ENCODE assay signal across 8 mouse cellular contexts in the genomic region with DNA sequence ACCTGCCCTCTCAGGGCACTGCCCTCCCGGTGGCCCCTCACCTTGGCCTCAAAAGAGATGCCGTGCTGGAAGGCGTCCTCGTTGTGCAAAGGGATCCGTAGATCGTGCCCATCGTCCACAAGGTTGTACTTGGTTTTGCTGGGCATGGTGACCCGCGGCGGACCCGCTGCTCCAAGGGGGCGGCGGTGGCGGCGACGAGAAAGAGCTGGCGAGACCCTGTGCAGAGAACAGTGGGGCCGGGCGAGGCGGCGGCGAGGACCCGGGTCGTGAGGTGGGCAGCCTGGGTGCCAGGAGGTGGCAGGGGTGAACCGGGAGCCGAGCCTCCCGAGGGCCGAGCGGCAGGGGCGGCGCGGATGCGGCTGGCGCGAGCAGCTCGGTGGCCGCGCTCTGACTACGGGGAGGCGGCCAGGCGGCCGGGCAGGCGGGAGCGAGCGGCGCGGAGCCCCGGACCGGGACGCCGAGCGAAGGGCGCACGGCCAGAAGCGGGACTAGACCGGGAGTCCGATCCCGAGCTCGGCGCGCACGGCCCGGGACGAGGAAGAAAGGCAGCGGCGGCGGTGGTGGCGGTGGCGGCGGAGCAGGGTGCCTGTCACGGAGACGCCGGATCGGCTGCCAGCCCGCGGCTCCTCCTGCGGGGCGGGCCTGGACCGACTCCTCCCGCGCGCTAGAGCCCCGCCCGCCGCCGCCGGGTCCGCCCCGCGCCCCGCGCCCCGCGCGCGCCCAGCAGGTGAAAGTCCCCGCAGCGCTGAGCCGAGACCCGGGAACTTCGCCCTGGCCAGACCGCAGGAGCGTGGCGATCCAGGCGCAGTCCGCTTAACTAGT. TPM values are rescaled to one million over a fixed set of nuclear protein-coding genes. Genes with fewer than 3 reads are reported as not detected.
DNase-seq lines count a peak whose midpoint lies in the region; ATAC-seq lines count a peak whose summit lies in the region.

A gene (minus strand): TSS at position 643 of the 822 bp plus-strand sequence.

- peak within 1 kb of the TSS; percentile 34; the same call in 1 of the 2 replicates for H3K27ac ChIP-seq in intestine, embryonic 16.5 days (ENCODE audit: low read length)

- peak; percentile 96 for ATAC-seq in intestine, embryonic 16.5 days

- H3K4me3 ChIP-seq in intestine, embryonic 16.5 days (ENCODE audit: low read length): peak within 1 kb of the TSS; percentile 69
- H3K4me3 ChIP-seq in megakaryocyte, embryonic 14.5 days (replicated peaks): peak within 1 kb of the TSS; percentile 95

- no peaks in the 10 kb centered on the region for H3K27me3 ChIP-seq in intestine, embryonic 16.5 days (replicated peaks; ENCODE audit: control insufficient read depth, insufficient read depth, low read length)
- H3K27me3 ChIP-seq in megakaryocyte, embryonic 14.5 days (replicated peaks): peaks cover 4% of the 10 kb centered on the region

- peak; percentile 92 for DNase-seq in adrenal gland, postnatal 10 days
- peak; percentile 78 for DNase-seq in embryo, embryonic 9.5 days (ENCODE audit: extremely low spot score)
- peak; percentile 71 to 81 for DNase-seq in gastrocnemius, postnatal 4 days (ENCODE audit: low spot score in 2 of 2)
- peak; percentile 60 to 84 for DNase-seq in left cerebral cortex, postnatal 14 days (ENCODE audit: low spot score in 2 of 2)
- DNase-seq in right cerebral cortex, adult 2 months (ENCODE audit: low spot score in 2 of 2): peak; percentile 78 to 80
- DNase-seq in urinary bladder, adult 2 months (ENCODE audit: low spot score): peak; percentile 83

- intact Hi-C loops in left cerebral cortex, postnatal 14 days (cut with DNase I): loop anchor here (5.0 to 10.0 kb wide), 2 partner anchors 82 to 295 kb away; no protein-coding TSS in a partner anchor

- peak within 1 kb of the TSS; percentile 97 for H3K4me2 ChIP-seq in intestine, embryonic 16.5 days (ENCODE audit: low read depth, low read length)

- H3K9ac ChIP-seq in intestine, embryonic 16.5 days (ENCODE audit: low read depth, low read length): peak within 1 kb of the TSS; percentile 88

- H3K36me3 ChIP-seq in intestine, embryonic 16.5 days (ENCODE audit: control insufficient read depth, insufficient read depth, low read length): no peaks in the 10 kb centered on the region
- H3K36me3 ChIP-seq in megakaryocyte, embryonic 14.5 days (replicated peaks; ENCODE audit: low read length): peaks cover 27% of the 10 kb centered on the region

- under 1% methylated on average over 75 of the region's 106 CpGs for WGBS in intestine, embryonic 16.5 days

- peaks cover 7% of the 10 kb centered on the region; the same call in 1 of the 2 replicates for H3K9me3 ChIP-seq in intestine, embryonic 16.5 days (ENCODE audit: control insufficient read depth, low read length)
- peaks cover 22% of the 10 kb centered on the region for H3K9me3 ChIP-seq in megakaryocyte, embryonic 14.5 days

- H3K4me1 ChIP-seq in intestine, embryonic 16.5 days (ENCODE audit: control insufficient read depth, insufficient read depth, low read length): peaks cover 8% of the 10 kb centered on the region; the same call in 1 of the 2 replicates
- peaks cover 43% of the 10 kb centered on the region for H3K4me1 ChIP-seq in megakaryocyte, embryonic 14.5 days

RNA-seq across cellular contexts. Expression of the gene that starts here (rescaled TPM):
- 10 to 100 TPM; 14.5 to 20.1 TPM for total RNA-seq in adrenal gland, postnatal 10 days (2021)
- total RNA-seq in gastrocnemius, postnatal 4 days (2021): 1 to 10 TPM; 4.8 to 4.9 TPM
- 6.2 and 8.1 TPM in 2 replicates for polyA plus RNA-seq in intestine, embryonic 16.5 days (2015; fragmentation: Nextera tagmentation; extraction: Ambion mirVana)
- total RNA-seq in left cerebral cortex, postnatal 14 days (2021): 100 to 1,000 TPM; 140 to 141 TPM
- polyA plus RNA-seq in megakaryocyte, embryonic 14.5 days (2012; ENCODE audit: insufficient read depth, low replicate concordance): 9.9 and 28.1 TPM in 2 replicates
- 7.8 and 10.8 TPM in 2 replicates for polyA plus RNA-seq in urinary bladder, adult 2 months (2012; rRNA removed)

Comparison
In these comparisons a context has a peak if more than half of its experiments do, and no peak if none do; other contexts are left out.
1. Peak in every context shown above with its lines: DNase-seq, ATAC-seq, H3K4me3 ChIP-seq and H3K27ac ChIP-seq.
2. RNA of the gene that starts here (total RNA-seq): 140 to 141 TPM in left cerebral cortex, postnatal 14 days; 14.5 to 20.1 TPM in adrenal gland, postnatal 10 days and 4.8 to 4.9 TPM in gastrocnemius, postnatal 4 days; every median in the first group is over 4 times any median in the second.